Mouse (Mus musculus): ENCODE results near the gene Myof.

Myof gene

DNA sequence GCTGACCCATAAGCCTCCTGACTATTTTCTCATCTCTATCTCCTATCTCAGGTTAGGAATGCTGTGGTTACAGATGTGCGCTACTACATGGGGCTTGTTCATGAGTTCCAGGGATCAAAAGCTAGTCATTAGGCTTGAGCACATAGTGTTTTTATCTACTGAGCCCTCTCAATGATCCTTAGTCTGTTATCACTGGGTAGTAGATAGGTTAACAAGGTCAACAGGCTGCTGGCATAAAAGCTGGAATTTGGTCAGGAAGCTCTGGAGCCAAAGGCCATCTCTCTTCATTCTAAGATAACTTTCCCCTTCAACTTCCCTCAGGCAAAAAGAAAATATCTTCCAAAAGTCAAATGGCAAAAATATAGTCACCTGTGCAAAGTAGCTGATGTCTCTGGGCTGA, 183.1 kb downstream of the Myof start:
- DNase-seq = no peak

- no peak for DNase-seq
These were observed 184.8 kb downstream of the Myof start for GRCm38 (mm10) chr19:37858406-37859081.

GRCm38 (mm10) chr19:37852056-37852455, 191.3 kb downstream of the Myof start:
- no peak for DNase-seq

DNA sequence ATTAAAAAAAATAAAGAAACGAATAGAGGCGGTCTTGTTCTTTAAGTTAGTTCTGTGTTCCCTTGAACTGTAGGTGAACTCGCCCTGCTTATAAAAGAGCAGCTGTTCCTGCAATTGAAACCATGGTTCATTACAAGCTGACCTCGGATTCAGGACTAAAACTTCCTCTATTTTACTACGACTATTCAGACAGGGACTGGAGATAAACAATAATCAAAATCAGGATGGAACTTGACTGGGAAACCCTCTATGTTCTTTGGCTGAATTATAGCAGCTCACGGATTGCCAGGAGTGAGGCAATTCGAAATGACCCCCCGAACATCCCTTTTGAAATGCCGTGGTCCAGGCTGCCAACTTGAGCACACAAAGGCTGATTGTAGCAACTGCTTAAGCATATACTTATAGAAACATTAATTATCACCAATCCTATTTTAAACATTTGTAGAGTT, 191.8 kb downstream of the Myof start:
- no peak for DNase-seq
